Mouse (Mus musculus): Measurements from ENCODE around the gene Pigyl. TPM values are rescaled to one million over a fixed set of nuclear protein-coding genes. Genes with fewer than 3 reads are reported as not detected.

Gene Pigyl
- 42.9 and 45.4 TPM in 2 replicates for polyA plus RNA-seq (2012; rRNA removed)

DNA sequence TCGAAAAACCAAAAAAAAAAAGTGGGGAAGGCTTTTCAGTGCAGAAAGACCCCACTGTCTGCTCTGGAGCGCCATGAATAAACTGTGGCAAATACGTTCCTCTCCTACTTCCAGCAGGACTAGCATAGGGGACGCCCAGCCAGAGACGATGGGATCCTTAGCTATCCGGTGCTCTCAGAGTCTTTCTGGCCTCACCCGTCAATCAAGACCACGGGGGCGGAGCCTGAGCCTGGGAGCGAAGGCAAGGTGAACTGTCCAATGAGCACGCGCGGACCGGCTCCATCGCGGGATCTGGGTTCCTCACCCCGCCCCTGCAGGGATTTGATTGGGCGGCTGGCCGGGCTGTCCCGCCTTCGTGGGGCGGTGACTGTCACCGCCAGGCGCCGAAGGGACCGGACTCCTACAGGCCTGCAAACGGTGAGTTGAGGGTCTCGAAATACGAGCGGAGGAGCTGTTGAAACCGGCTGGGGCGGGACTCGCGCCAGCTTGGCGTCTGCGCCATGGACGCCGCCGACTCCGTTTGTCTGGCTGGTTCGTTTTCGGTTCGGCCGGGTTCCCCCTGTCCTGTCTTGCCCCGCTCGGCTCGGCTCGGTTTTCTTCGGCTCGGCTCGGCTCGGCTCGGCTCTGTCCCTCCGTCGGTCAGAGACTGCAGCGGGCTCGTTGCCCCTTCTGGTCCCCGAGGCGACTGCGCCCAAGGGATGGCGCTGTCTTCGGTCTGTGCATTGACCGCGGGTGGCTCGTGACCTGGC, at the start of gene Pigyl:
Gene Pigyl, plus strand, starts transcription at position 350 of the 749 bp plus-strand sequence.

DNA sequence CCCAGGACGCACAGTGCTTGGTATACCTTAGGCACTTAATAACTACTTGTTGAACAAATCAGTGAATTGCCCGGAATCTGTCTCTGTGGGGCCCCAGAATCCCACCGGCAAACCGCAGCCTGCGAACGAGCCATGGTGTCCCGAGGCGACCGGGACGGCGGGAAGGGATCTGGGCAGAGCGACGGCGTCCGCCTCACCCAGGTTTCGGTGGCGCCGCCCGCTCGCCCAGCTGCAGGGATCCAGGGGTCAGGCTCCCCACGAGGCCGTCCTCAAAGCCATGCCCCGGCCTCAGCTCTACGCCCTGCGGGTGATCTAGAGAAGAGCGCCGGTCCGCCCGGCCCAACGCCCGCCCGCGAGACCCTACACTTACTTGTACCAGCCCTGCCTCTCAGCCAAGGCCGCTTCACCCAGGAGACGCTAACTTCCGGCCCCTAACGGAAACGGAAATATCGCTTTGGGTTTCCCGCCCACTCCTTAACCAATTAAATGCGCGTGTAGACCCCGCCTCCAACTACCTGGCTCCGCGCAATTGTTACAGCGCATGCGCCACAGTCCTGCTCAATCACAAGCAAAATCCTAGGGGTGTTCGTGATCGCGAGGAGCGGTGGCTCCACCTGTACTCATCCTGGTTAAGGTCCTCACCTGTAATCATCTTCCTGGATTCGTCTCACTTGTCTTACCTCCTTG, 39.8 kb upstream of the Pigyl start, which contains the start of gene Elof1:
Gene Elof1, minus strand, starts transcription at position 433 of the 687 bp plus-strand sequence.

DNA sequence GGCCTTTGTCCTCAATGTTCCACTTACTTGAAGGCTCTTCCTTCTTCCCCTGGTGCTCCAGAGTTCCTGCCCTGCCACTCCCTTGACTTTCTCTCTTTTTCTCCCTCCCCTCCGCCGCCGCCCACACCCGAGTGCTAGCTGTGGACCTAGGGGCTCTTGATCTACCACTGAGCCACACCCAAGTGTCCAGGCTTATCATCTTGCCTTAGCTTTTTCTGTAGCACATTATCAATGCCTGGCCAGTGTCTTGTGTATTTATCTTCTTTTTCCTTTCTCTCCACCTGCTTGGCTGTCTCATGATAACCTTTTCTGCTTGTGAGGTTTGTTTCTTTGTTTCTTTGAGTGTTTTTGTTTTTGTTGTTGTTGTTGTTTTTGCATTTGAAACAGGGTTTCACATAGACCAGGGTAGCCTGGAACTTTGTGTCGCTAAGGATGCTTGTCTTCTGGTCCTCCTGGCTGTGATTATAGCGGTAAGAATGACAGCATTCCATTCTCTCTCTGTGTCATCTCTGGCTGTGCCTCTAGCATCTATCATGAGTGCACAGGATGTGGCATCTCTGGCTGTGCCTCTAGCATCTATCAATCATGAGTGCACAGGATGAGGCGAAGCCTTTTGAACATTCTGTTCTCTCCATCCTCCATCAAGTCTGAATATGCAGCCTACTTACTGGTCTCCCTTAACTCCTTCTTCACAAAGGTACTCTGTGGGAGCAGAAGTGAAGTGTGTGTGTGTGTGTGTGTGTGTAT, 20.8 kb upstream of the Pigyl start, which contains the start of gene Acp5:
Gene Acp5, minus strand, starts transcription at position 68 of the 747 bp plus-strand sequence.

DNA sequence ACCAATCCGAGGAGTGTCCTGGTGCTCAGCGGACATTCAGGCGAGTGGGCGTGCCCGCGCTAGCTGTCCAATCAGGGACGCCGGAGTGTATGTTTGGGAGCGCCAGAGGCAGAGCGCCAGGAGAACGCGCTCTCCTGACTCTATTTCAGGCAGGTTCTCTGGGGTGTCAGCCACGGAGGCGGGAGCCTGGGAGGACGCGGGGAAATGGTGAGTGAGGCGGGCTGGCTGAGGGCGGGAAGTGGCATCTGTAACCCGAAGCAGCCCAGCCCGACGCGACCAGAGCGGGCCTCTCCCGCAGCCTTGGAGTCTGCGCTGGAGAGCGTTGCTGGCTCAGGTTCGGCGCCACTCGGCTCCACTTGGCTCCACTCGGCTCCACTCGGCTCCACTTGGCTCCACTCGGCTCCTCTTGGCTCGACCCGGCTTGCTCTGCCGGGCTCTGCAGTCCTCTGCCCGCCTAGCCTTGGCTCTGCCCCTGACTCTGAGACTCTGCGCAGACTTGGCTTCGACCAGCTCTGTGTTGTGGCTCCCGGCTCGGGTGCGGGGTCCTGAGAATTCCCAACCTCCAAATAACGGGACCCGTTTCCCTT, 31.5 kb downstream of the Pigyl start, which contains the start of gene Zfp872:
Gene Zfp872, plus strand, starts transcription at position 66 of the 587 bp plus-strand sequence.

Other genes with a start within 250 kb of the Pigyl start
- gene Rab3d, start 238.7 kb upstream of the Pigyl start, polyA plus RNA-seq (2012; rRNA removed): 153 and 157 TPM in 2 replicates
- gene Ccdc159, start 229.4 kb upstream of the Pigyl start, polyA plus RNA-seq (2012; rRNA removed): 1.5 and 1.9 TPM in 2 replicates
- gene Tmem205, start 229.3 kb upstream of the Pigyl start, polyA plus RNA-seq (2012; rRNA removed): 106 and 127 TPM in 2 replicates
- 9.0 and 10.0 TPM in 2 replicates for gene Plppr2, start 219.8 kb upstream of the Pigyl start, polyA plus RNA-seq (2012; rRNA removed)
- gene Swsap1, start 201.1 kb upstream of the Pigyl start, polyA plus RNA-seq (2012; rRNA removed): 4.9 and 6.1 TPM in 2 replicates
- 1.6 and 2.4 TPM in 2 replicates for gene Epor, start 193.3 kb upstream of the Pigyl start, polyA plus RNA-seq (2012; rRNA removed)
- gene Rgl3, start 167.4 kb upstream of the Pigyl start, polyA plus RNA-seq (2012; rRNA removed): 27.3 and 31.9 TPM in 2 replicates
- gene Ccdc151, start 154.2 kb upstream of the Pigyl start, polyA plus RNA-seq (2012; rRNA removed): not detected in 2 replicates
- gene Prkcsh, start 154.0 kb upstream of the Pigyl start, polyA plus RNA-seq (2012; rRNA removed): 51.0 and 53.4 TPM in 2 replicates
- 0.21 and 0.30 TPM in 2 replicates for gene Elavl3, start 104.8 kb upstream of the Pigyl start, polyA plus RNA-seq (2012; rRNA removed)
- not detected in 2 replicates for gene Gm49318, start 85.6 kb upstream of the Pigyl start, polyA plus RNA-seq (2012; rRNA removed)
- 7.2 and 7.4 TPM in 2 replicates for gene Zfp653, start 85.5 kb upstream of the Pigyl start, polyA plus RNA-seq (2012; rRNA removed)
- 28.0 and 28.9 TPM in 2 replicates for gene Ecsit, start 71.4 kb upstream of the Pigyl start, polyA plus RNA-seq (2012; rRNA removed)
- 574 and 943 TPM in 2 replicates for gene Cnn1, start 57.6 kb upstream of the Pigyl start, polyA plus RNA-seq (2012; rRNA removed)
- 106 and 132 TPM in 2 replicates for gene Elof1, start 39.7 kb upstream of the Pigyl start, polyA plus RNA-seq (2012; rRNA removed)
- 54.2 and 73.9 TPM in 2 replicates for gene Acp5, start 21.1 kb upstream of the Pigyl start, polyA plus RNA-seq (2012; rRNA removed)
- not detected in 2 replicates for gene Zfp872, start 31.2 kb downstream of the Pigyl start, polyA plus RNA-seq (2012; rRNA removed)
- 1.3 and 6.8 TPM in 2 replicates for gene Zfp809, start 68.9 kb downstream of the Pigyl start, polyA plus RNA-seq (2012; rRNA removed)
- gene Zfp599, start 103.0 kb downstream of the Pigyl start, polyA plus RNA-seq (2012; rRNA removed): 0.02 TPM in 1 of 2 replicates, not detected in the other
- 0.79 and 0.99 TPM in 2 replicates for gene Zfp810, start 150.8 kb downstream of the Pigyl start, polyA plus RNA-seq (2012; rRNA removed)
- gene Anln, start 232.3 kb downstream of the Pigyl start, polyA plus RNA-seq (2012; rRNA removed): 0.48 and 0.85 TPM in 2 replicates

All from stomach, adult 2 months (tissue).